Mouse (Mus musculus) MEL (cell line): ENCODE measurements around the gene Fgfr2.

Experiments used
- CTCF ChIP-seq, 3 experiments: IDR thresholded peaks in 2 of 3; conservative IDR thresholded peaks in 1 of 3; 2 replicates each; pipeline ENCODE4 v1.5.1; 2011 to 2012; ENCODE audit warnings: low read length in 3 of 3, low read depth in 2 of 3, mild to moderate bottlenecking in 2 of 3, improper control_type of control experiment in 1 of 3, inconsistent platforms in 1 of 3, mixed read lengths in 1 of 3, moderate library complexity in 1 of 3; ENCODE audit not compliant: control insufficient read depth in 1 of 3, insufficient read depth in 1 of 3, poor library complexity in 1 of 3, severe bottlenecking in 1 of 3
- EP300 ChIP-seq, 2 experiments: IDR thresholded peaks; 2 replicates each; pipeline ENCODE4 v1.6.1; 2011; ENCODE audit warnings: improper control_type of control experiment in 2 of 2, low read length in 2 of 2, low read depth in 1 of 2, mild to moderate bottlenecking in 1 of 2
- ETS1 ChIP-seq: IDR thresholded peaks from 2 replicates; pipeline ENCODE4 v1.6.1; 2012; ENCODE audit warnings: low read depth, mild to moderate bottlenecking, inconsistent platforms, low read length, improper control_type of control experiment, moderate library complexity
- MYB ChIP-seq: IDR thresholded peaks from 2 replicates; pipeline ENCODE4 v1.6.1; 2011; ENCODE audit warnings: mild to moderate bottlenecking, low read depth, low read length, improper control_type of control experiment
- POLR2A ChIP-seq, 2 experiments: IDR thresholded peaks; 2 replicates each; pipeline ENCODE4 v1.6.1; 2011 to 2012; ENCODE audit warnings: low read length in 2 of 2, mild to moderate bottlenecking in 2 of 2, control low read depth in 1 of 2, improper control_type of control experiment in 1 of 2, low read depth in 1 of 2, moderate library complexity in 1 of 2; ENCODE audit not compliant: control insufficient read depth in 1 of 2, insufficient read depth in 1 of 2, poor library complexity in 1 of 2
- ZNF384 ChIP-seq: IDR thresholded peaks from 2 replicates; pipeline ENCODE4 v1.6.1; 2012; ENCODE audit warnings: low read depth, mild to moderate bottlenecking, inconsistent platforms, low read length, improper control_type of control experiment

DNA sequence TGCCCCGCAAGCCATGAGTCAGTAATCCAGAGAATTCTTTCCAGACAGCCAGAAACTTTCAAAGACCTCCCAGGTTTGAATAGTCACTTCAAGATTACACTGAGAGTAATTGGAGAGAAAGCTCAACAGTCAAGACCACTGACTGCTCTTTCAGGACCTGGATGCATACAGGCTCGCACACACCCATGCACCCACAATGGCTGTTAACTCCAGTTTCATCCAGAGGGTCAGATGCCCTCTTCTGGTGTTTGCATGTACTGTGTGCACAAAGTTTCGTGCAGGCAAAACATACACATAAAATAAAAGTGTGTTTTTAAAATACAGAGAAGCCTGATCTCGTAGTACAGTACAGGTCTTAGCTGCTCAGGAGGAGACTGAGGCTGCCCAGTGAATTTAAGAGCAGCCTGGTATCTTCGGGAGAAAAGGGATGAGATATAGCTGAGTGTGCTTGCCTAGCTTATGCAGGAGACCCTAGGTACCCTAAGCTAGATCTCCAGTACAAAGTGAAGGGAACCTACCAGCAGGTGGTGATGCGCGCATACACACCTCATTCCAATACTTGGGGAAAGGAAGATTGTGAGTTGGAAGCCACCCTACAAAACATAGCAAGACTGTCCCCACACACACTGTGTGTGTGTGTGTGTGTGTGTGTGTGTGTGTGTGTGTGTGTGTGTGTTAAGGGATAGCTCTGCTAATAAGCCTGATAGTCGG is 9.8 kb downstream of the Fgfr2 start:
- TF ChIP-seq EP300 (IDR thresholded peaks at IDR 0.05; ENCODE audit: low read depth in 1 of 2, low read length in 2 of 2) (no peak), CTCF (IDR thresholded peaks at IDR 0.05 in 2 of 3, conservative IDR thresholded peaks at IDR 0.05 in 1 of 3; ENCODE audit: control insufficient read depth in 1 of 3, insufficient read depth in 1 of 3, low read depth in 2 of 3, low read length in 3 of 3, poor library complexity in 1 of 3, severe bottlenecking in 1 of 3) (no peak), POLR2A (IDR thresholded peaks at IDR 0.05; ENCODE audit: control insufficient read depth in 1 of 2, insufficient read depth in 1 of 2, low read depth in 1 of 2, low read length in 2 of 2, poor library complexity in 1 of 2) (no peak), MYB (no peak), ETS1 (no peak), ZNF384 (no peak)
